Mouse (Mus musculus) thymus, adult 2 months (tissue): Measurements from ENCODE around the gene Rbfox2. TPM values are rescaled to one million over a fixed set of nuclear protein-coding genes. Genes with fewer than 3 reads are reported as not detected.

Source experiments
- DNase-seq: peaks from one replicate; pipeline ENCODE4 v3.0.0; 2021
- H3K27ac ChIP-seq: fragments of 200-500 bp; 2 replicates; pipeline ENCODE4 v1.5.1; 2012; ENCODE audit warnings: low read length, control low read depth; ENCODE audit not compliant: control insufficient read depth, insufficient read depth
- H3K27me3 ChIP-seq: fragments of 200-500 bp; 2 replicates; pipeline ENCODE4 v1.6.1; 2012; ENCODE audit warnings: mild to moderate bottlenecking, low read length, moderate library complexity, mixed read lengths; ENCODE audit not compliant: control insufficient read depth, insufficient read depth
- H3K36me3 ChIP-seq: fragments of 200-500 bp; 2 replicates; pipeline ENCODE4 v1.6.1; 2012; ENCODE audit warnings: mild to moderate bottlenecking, low read length, moderate library complexity; ENCODE audit not compliant: control insufficient read depth, insufficient read depth
- H3K4me1 ChIP-seq: fragments of 200-500 bp; replicated peaks from 2 replicates; pipeline ENCODE4 v1.6.1; 2012; ENCODE audit warnings: low read length; ENCODE audit not compliant: control insufficient read depth, insufficient read depth
- H3K4me3 ChIP-seq: fragments of 200-500 bp; 2 replicates; pipeline ENCODE4 v1.5.1; 2012; ENCODE audit warnings: mild to moderate bottlenecking, low read length, control low read depth, moderate library complexity; ENCODE audit not compliant: control insufficient read depth, insufficient read depth
- CTCF ChIP-seq: fragments of 200-500 bp; IDR thresholded peaks from 2 replicates; pipeline ENCODE4 v1.5.1; 2012; ENCODE audit warnings: mild to moderate bottlenecking, control low read depth, low read length, moderate library complexity, borderline replicate concordance; ENCODE audit not compliant: control insufficient read depth, poor library complexity, insufficient read depth; ENCODE audit errors: extremely low read depth
- POLR2A ChIP-seq: fragments of 200-500 bp; IDR thresholded peaks from 2 replicates; pipeline ENCODE4 v1.6.1; 2012; ENCODE audit warnings: mild to moderate bottlenecking, low read length, control low read depth, moderate library complexity; ENCODE audit not compliant: control insufficient read depth, poor library complexity, insufficient read depth; ENCODE audit errors: extremely low read depth
- WGBS: fragments of 180-500 bp; shearing (Covaris S2); methylation state at CpG from one replicate; pipeline ENCODE4 v1.1.7; 2018; 5-methylcytosine and 5-hydroxymethylcytosine counted together
- polyA plus RNA-seq: library from polyadenylated mRNA; depleted of rRNA; stranded (reverse); fragments of >200 nt; gene quantifications from 2 replicates; pipeline ENCODE4 v1.2.3, GENCODE M21; 2012

The Rbfox2 gene
- polyA plus RNA-seq, 1 experiment: 20.5 TPM

DNA sequence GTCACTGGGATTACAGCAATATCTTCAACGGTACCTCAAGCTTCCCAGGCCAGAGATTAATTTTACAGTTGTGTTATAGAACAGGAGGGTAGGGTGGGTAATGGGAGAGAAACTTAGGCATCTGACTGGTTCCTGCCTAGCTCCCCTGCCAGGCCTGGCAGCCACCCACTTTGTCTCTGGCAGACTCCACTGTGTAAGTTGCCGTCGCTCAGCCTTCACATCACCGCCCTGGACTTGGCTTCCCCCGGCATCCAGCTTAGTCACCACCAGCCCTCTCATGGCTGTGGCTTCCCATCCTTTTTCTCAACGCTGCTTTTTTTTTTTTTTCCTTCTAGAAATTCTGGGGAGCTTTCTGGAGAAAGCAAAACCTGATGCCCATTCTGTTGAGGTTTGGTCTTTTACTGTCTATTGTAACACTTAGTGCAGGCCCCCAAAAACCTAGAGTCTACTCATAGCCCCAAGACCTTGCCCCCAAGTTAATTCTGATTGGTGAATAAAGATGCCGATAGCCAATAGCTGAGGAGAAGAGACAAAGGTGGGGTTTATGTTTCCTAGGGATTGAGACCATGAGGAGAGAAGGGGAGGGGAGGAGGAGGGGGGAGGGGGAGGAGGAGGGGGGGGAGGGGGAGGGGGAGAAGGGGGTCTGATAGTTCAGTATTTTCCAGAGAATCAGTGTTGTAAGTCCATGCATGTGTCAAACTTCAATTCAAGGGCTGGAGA lies 25.6 kb upstream of the Rbfox2 start:
- no peak for DNase-seq
- Histone ChIP-seq H3K36me3 (no peaks in the 10 kb centered on the region), H3K4me3 (no peak overlapping the region), H3K4me1 (no peaks in the 10 kb centered on the region), H3K27ac (no peak overlapping the region), H3K27me3 (no peaks in the 10 kb centered on the region)
- no peak for TF ChIP-seq CTCF
- no peak for TF ChIP-seq POLR2A
- WGBS: 94% methylated on average over 7 of the region's 7 CpGs

- H3K4me3 ChIP-seq: no peak overlapping the region
- no peaks in the 10 kb centered on the region for H3K4me1 ChIP-seq
- no peak for DNase-seq
- H3K36me3 ChIP-seq: no peaks in the 10 kb centered on the region
- H3K27ac ChIP-seq: no peak overlapping the region
- 88% methylated on average over 4 of the region's 4 CpGs for WGBS
- TF ChIP-seq CTCF (no peak), POLR2A (no peak)
- no peaks in the 10 kb centered on the region for H3K27me3 ChIP-seq
These were observed 24.6 kb upstream of the Rbfox2 start for GRCm38 (mm10) chr15:77331444-77331843.

- Histone ChIP-seq H3K27ac (no peak overlapping the region), H3K4me1 (no peaks in the 10 kb centered on the region), H3K27me3 (no peaks in the 10 kb centered on the region), H3K4me3 (no peak overlapping the region), H3K36me3 (no peaks in the 10 kb centered on the region)
- no peak for DNase-seq
- 72% methylated on average over 12 of the region's 12 CpGs for WGBS
- TF ChIP-seq POLR2A (no peak), CTCF (no peak)
These were observed 22.9 kb upstream of the Rbfox2 start for GRCm38 (mm10) chr15:77329681-77330180.

- H3K27me3 ChIP-seq: no peaks in the 10 kb centered on the region
- TF ChIP-seq CTCF (no peak), POLR2A (no peak)
- H3K36me3 ChIP-seq: no peaks in the 10 kb centered on the region
- no peak overlapping the region for H3K4me3 ChIP-seq
- H3K4me1 ChIP-seq: no peaks in the 10 kb centered on the region
- WGBS: 95% methylated on average over 4 of the region's 4 CpGs
- no peak overlapping the region for H3K27ac ChIP-seq
- DNase-seq: no peak
These were observed 19.6 kb upstream of the Rbfox2 start for GRCm38 (mm10) chr15:77326361-77326760.

DNA sequence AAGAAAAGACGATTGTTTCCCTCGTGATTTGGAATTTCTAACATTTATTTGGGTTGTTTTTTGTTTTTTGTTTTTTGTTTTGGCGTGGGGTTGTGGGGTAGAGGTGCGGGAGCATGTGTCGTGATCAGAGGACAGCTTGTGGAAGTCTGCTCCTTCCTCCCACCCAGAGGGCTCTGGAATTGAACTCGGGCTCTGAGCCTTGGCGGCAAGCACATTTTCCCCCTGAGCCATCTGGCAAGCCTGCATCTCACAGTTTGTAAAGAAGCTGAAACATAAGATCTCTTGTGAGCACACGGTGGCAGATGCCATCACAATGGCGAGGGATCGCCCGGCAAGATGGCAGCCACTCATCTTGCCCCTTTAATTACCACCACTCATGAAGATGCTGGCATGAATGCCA lies 17.6 kb upstream of the Rbfox2 start:
- Histone ChIP-seq H3K4me3 (no peak overlapping the region), H3K36me3 (no peaks in the 10 kb centered on the region), H3K4me1 (no peaks in the 10 kb centered on the region), H3K27me3 (no peaks in the 10 kb centered on the region), H3K27ac (no peak overlapping the region)
- TF ChIP-seq POLR2A (no peak), CTCF (no peak)
- no peak for DNase-seq
- 94% methylated on average over 11 of the region's 11 CpGs for WGBS

- 89% methylated on average over 10 of the region's 10 CpGs for WGBS
- DNase-seq: no peak
- Histone ChIP-seq H3K27ac (no peak overlapping the region), H3K4me1 (no peaks in the 10 kb centered on the region), H3K36me3 (no peaks in the 10 kb centered on the region), H3K27me3 (no peaks in the 10 kb centered on the region), H3K4me3 (no peak overlapping the region)
- no peak for TF ChIP-seq POLR2A
- no peak for TF ChIP-seq CTCF
These were observed 16.4 kb upstream of the Rbfox2 start for GRCm38 (mm10) chr15:77323226-77323625.

GRCm38 (mm10) chr15:77313701-77314100 lies 6.9 kb upstream of the Rbfox2 start:
- 49% methylated on average over 6 of the region's 6 CpGs for WGBS
- no peak overlapping the region for H3K27ac ChIP-seq
- TF ChIP-seq CTCF (no peak), POLR2A (no peak)
- no peaks in the 10 kb centered on the region; the same call in 1 of the 2 replicates for H3K27me3 ChIP-seq
- H3K4me1 ChIP-seq: no peaks in the 10 kb centered on the region
- no peaks in the 10 kb centered on the region for H3K36me3 ChIP-seq
- no peak overlapping the region for H3K4me3 ChIP-seq
- no peak for DNase-seq
